Mouse (Mus musculus) hindbrain, embryonic 14.5 days (tissue): Measurements from ENCODE around the gene Nanos3. TPM values are rescaled to one million over a fixed set of nuclear protein-coding genes. Genes with fewer than 3 reads are reported as not detected.

ENCODE experiments used
- ATAC-seq: fragments of 200-750 bp; cut with Nextera tagmentation; 2 replicates; pipeline ENCODE4 v1.8.0; 2017; ENCODE audit warnings: moderate number of reproducible peaks, mild to moderate bottlenecking, moderate TSS enrichment, moderate library complexity; ENCODE audit not compliant: low FRiP score
- DNase-seq: peaks from one replicate; pipeline ENCODE4 v3.0.0-alpha.2; 2015; ENCODE audit warnings: low spot score
- H3K27ac ChIP-seq: fragments of 300-500 bp; sonication (generic); 2 replicates; pipeline ENCODE4 v1.5.1; 2014; ENCODE audit warnings: mild to moderate bottlenecking, moderate library complexity
- H3K27me3 ChIP-seq: fragments of 300-500 bp; sonication (generic); 2 replicates; pipeline ENCODE4 v1.6.1; 2014; ENCODE audit warnings: mild to moderate bottlenecking, low read length, mixed read lengths; ENCODE audit not compliant: control insufficient read depth, insufficient read depth
- H3K36me3 ChIP-seq: fragments of 300-500 bp; sonication (generic); replicated peaks from 2 replicates; pipeline ENCODE4 v1.6.1; 2014; ENCODE audit not compliant: control insufficient read depth, insufficient read depth
- H3K4me1 ChIP-seq: fragments of 300-500 bp; sonication (generic); replicated peaks from 2 replicates; pipeline ENCODE4 v1.6.1; 2014; ENCODE audit warnings: antibody characterized with exemption, low read length, mixed read lengths; ENCODE audit not compliant: control insufficient read depth, insufficient read depth
- H3K4me2 ChIP-seq: fragments of 300-500 bp; sonication (generic); replicated peaks from 2 replicates; pipeline ENCODE4 v1.6.1; 2014; ENCODE audit warnings: mild to moderate bottlenecking, moderate library complexity
- H3K4me3 ChIP-seq: fragments of 300-500 bp; sonication (generic); replicated peaks from 2 replicates; pipeline ENCODE4 v1.5.1; 2014; ENCODE audit warnings: mild to moderate bottlenecking, low read length
- H3K9ac ChIP-seq: fragments of 300-500 bp; sonication (generic); 2 replicates; pipeline ENCODE4 v1.6.1; 2014
- H3K9me3 ChIP-seq: fragments of 300-500 bp; sonication (generic); 2 replicates; pipeline ENCODE4 v1.6.1; 2016; ENCODE audit warnings: low read length; ENCODE audit not compliant: control insufficient read depth
- WGBS: fragments of 180-500 bp; shearing (Covaris S2); extraction: QIAGEN DNeasy Blood & Tissue Kit; methylation state at CpG from one replicate; pipeline ENCODE4 v1.1.7; 2014; 5-methylcytosine and 5-hydroxymethylcytosine counted together
- polyA plus RNA-seq: library from polyadenylated mRNA; unstranded; fragments of >200 nt; fragmentation: Nextera tagmentation; extraction: Ambion mirVana; gene quantifications from 2 replicates; pipeline ENCODE4 v1.2.1, GENCODE M21; 2014

Nanos3 gene
- polyA plus RNA-seq, 1 experiment from 2014 or later, result 10.4 TPM

- peaks cover 54% of the 10 kb centered on the region for H3K4me1 ChIP-seq
- 3% methylated on average over 4 of the region's 4 CpGs for WGBS
- 0 out of 2 replicates have a peak, but pooled peaks have one; percentile 1 for ATAC-seq
These were observed 5.1 kb downstream of the Nanos3 start for GRCm38 (mm10) chr8:84179946-84180345.

GRCm38 (mm10) chr8:84178592-84178991, 6.4 kb downstream of the Nanos3 start:
- Histone ChIP-seq H3K4me3 (no peak overlapping the region), H3K4me1 (peaks cover 46% of the 10 kb centered on the region), H3K4me2 (no peak overlapping the region), H3K36me3 (peaks cover 15% of the 10 kb centered on the region), H3K27me3 (no peaks in the 10 kb centered on the region), H3K9me3 (no peaks in the 10 kb centered on the region), H3K27ac (no peak overlapping the region), H3K9ac (0 out of 2 replicates have a peak overlapping the region, but pooled peaks have one; percentile 25)
- ATAC-seq (no peak), DNase-seq (no peak)
- WGBS, result 65% methylated on average over 8 of the region's 8 CpGs

More at GRCm38 (mm10) chr8:84179946-84180345, 5.1 kb downstream of the Nanos3 start:
- Histone ChIP-seq H3K9ac (peak overlapping the region; percentile 57), H3K4me2 (peak overlapping the region; percentile 83), H3K4me3 (peak overlapping the region; percentile 29), H3K27ac (peak overlapping the region; percentile 81), H3K36me3 (peaks cover 8% of the 10 kb centered on the region; the same call in 1 of the 2 replicates), H3K27me3 (no peaks in the 10 kb centered on the region), H3K9me3 (no peaks in the 10 kb centered on the region)
- DNase-seq, result no peak

- Histone ChIP-seq H3K27ac (no peak overlapping the region), H3K4me2 (no peak overlapping the region), H3K4me3 (no peak overlapping the region), H3K9ac (no peak overlapping the region), H3K4me1 (peaks cover 40% of the 10 kb centered on the region), H3K36me3 (peaks cover 26% of the 10 kb centered on the region), H3K27me3 (no peaks in the 10 kb centered on the region), H3K9me3 (no peaks in the 10 kb centered on the region)
- ATAC-seq (no peak), DNase-seq (no peak)
- 93% methylated on average over 3 of the region's 3 CpGs for WGBS
These were observed 7.6 kb downstream of the Nanos3 start for GRCm38 (mm10) chr8:84177405-84177804.

GRCm38 (mm10) chr8:84176560-84176959, 8.5 kb downstream of the Nanos3 start:
- Histone ChIP-seq H3K4me1 (peaks cover 31% of the 10 kb centered on the region), H3K4me3 (no peak overlapping the region), H3K27ac (no peak overlapping the region), H3K9me3 (no peaks in the 10 kb centered on the region), H3K9ac (no peak overlapping the region), H3K36me3 (peaks cover 35% of the 10 kb centered on the region), H3K27me3 (no peaks in the 10 kb centered on the region), H3K4me2 (no peak overlapping the region)
- ATAC-seq, result no peak
- WGBS, result 40% methylated on average over 3 of the region's 3 CpGs
- no peak for DNase-seq

- ATAC-seq, result no peak
- H3K36me3 ChIP-seq, result peaks cover 47% of the 10 kb centered on the region
- no peak for DNase-seq
- no peak overlapping the region for H3K4me3 ChIP-seq
- peaks cover 5% of the 10 kb centered on the region; the same call in 1 of the 2 replicates for H3K4me1 ChIP-seq
- no peak overlapping the region for H3K4me2 ChIP-seq
- no peak overlapping the region for H3K27ac ChIP-seq
- no peaks in the 10 kb centered on the region for H3K27me3 ChIP-seq
- no peaks in the 10 kb centered on the region for H3K9me3 ChIP-seq
- WGBS, result 83% methylated on average over 6 of the region's 6 CpGs
- no peak overlapping the region for H3K9ac ChIP-seq
These were observed 11.2 kb downstream of the Nanos3 start for GRCm38 (mm10) chr8:84173861-84174260.

GRCm38 (mm10) chr8:84170096-84170495, 14.9 kb downstream of the Nanos3 start:
- no peak overlapping the region for H3K27ac ChIP-seq
- ATAC-seq, result no peak
- no peaks in the 10 kb centered on the region for H3K4me1 ChIP-seq

GRCm38 (mm10) chr8:84167696-84168095, 17.3 kb downstream of the Nanos3 start:
- Histone ChIP-seq H3K9ac (no peak overlapping the region), H3K4me3 (no peak overlapping the region), H3K36me3 (peaks cover 24% of the 10 kb centered on the region), H3K27me3 (no peaks in the 10 kb centered on the region), H3K4me2 (no peak overlapping the region), H3K4me1 (no peaks in the 10 kb centered on the region), H3K27ac (no peak overlapping the region), H3K9me3 (no peaks in the 10 kb centered on the region)
- no peak for DNase-seq
- no peak for ATAC-seq
- 96% methylated on average over 2 of the region's 2 CpGs for WGBS

More at GRCm38 (mm10) chr8:84170096-84170495, 14.9 kb downstream of the Nanos3 start:
- DNase-seq, result no peak
- no peak overlapping the region for H3K4me2 ChIP-seq
- H3K4me3 ChIP-seq, result no peak overlapping the region
- H3K9me3 ChIP-seq, result no peaks in the 10 kb centered on the region
- no peak overlapping the region for H3K9ac ChIP-seq
- peaks cover 40% of the 10 kb centered on the region for H3K36me3 ChIP-seq
- no peaks in the 10 kb centered on the region for H3K27me3 ChIP-seq
- 88% methylated on average over 5 of the region's 5 CpGs for WGBS

GRCm38 (mm10) chr8:84157620-84158019, 27.4 kb downstream of the Nanos3 start:
- Histone ChIP-seq H3K27ac (no peak overlapping the region), H3K4me3 (no peak overlapping the region), H3K4me1 (no peaks in the 10 kb centered on the region), H3K4me2 (no peak overlapping the region), H3K27me3 (no peaks in the 10 kb centered on the region), H3K36me3 (peaks cover 7% of the 10 kb centered on the region; the same call in 1 of the 2 replicates), H3K9ac (no peak overlapping the region), H3K9me3 (no peaks in the 10 kb centered on the region)
- 91% methylated on average over 4 of the region's 4 CpGs for WGBS
- ATAC-seq (no peak), DNase-seq (no peak)

- Histone ChIP-seq H3K9me3 (no peaks in the 10 kb centered on the region), H3K4me3 (no peak overlapping the region), H3K9ac (no peak overlapping the region), H3K4me2 (no peak overlapping the region), H3K27ac (no peak overlapping the region), H3K4me1 (peaks cover 22% of the 10 kb centered on the region), H3K36me3 (peaks cover 15% of the 10 kb centered on the region; the same call in 1 of the 2 replicates), H3K27me3 (no peaks in the 10 kb centered on the region)
- 76% methylated on average over 3 of the region's 3 CpGs for WGBS
- ATAC-seq (no peak), DNase-seq (no peak)
These were observed 35.8 kb downstream of the Nanos3 start for GRCm38 (mm10) chr8:84149181-84149580.

GRCm38 (mm10) chr8:84148531-84148850, 36.5 kb downstream of the Nanos3 start:
- H3K4me1 ChIP-seq, result peaks cover 22% of the 10 kb centered on the region
- 87% methylated on average over 5 of the region's 5 CpGs for WGBS
- H3K27ac ChIP-seq, result no peak overlapping the region

More at GRCm38 (mm10) chr8:84148531-84148850, 36.5 kb downstream of the Nanos3 start:
- Histone ChIP-seq H3K9me3 (no peaks in the 10 kb centered on the region), H3K4me3 (peak overlapping the region; percentile 55; the same call in 1 of the 2 replicates), H3K27me3 (no peaks in the 10 kb centered on the region), H3K36me3 (peaks cover 22% of the 10 kb centered on the region), H3K4me2 (peak overlapping the region; percentile 91), H3K9ac (no peak overlapping the region)
- ATAC-seq (no peak), DNase-seq (no peak)
